Mouse (Mus musculus) liver, postnatal 0 days (tissue): Measurements from ENCODE around the gene Cysltr2.

Experiments used
- CTCF ChIP-seq: sonication (generic); IDR thresholded peaks from 2 replicates; pipeline ENCODE4 v1.5.1; 2016; ENCODE audit warnings: antibody characterized with exemption, low read depth
- EP300 ChIP-seq: IDR thresholded peaks from 2 replicates; pipeline ENCODE4 v1.6.1; 2016; ENCODE audit warnings: antibody characterized with exemption, low read depth, mild to moderate bottlenecking

- no peak for TF ChIP-seq CTCF
- no peak for TF ChIP-seq EP300
Observed at GRCm38 (mm10) chr14:73083563-73083962, 34.6 kb upstream of the Cysltr2 start.
